Mouse (Mus musculus) olfactory bulb, adult 2 months (tissue): ENCODE data around the gene Gm8127. TPM values are rescaled to one million over a fixed set of nuclear protein-coding genes. Genes with fewer than 3 reads are reported as not detected.
"Not testable (repeated sequence)": the region's sequence is repeated elsewhere in the genome, so short reads cannot be mapped to it uniquely, and the experiment has no call there.

Experiments
- H3K27ac ChIP-seq: fragments of 200-500 bp; 2 replicates; pipeline ENCODE4 v1.5.1; 2012; ENCODE audit warnings: low read depth, low read length; ENCODE audit not compliant: insufficient read depth
- H3K4me1 ChIP-seq: fragments of 200-500 bp; 2 replicates; pipeline ENCODE4 v1.6.1; 2012; ENCODE audit warnings: low read length; ENCODE audit not compliant: control insufficient read depth, insufficient read depth
- H3K4me3 ChIP-seq: fragments of 200-500 bp; 2 replicates; pipeline ENCODE4 v1.5.1; 2012; ENCODE audit warnings: mild to moderate bottlenecking, low read depth, low read length, moderate library complexity; ENCODE audit not compliant: insufficient read depth
- WGBS: fragments of 180-500 bp; shearing (Covaris S2); methylation state at CpG from one replicate; pipeline ENCODE4 v1.1.7; 2018; 5-methylcytosine and 5-hydroxymethylcytosine counted together
- polyA plus RNA-seq: library from polyadenylated mRNA; stranded (reverse); fragments of >200 nt; gene quantifications from 2 replicates; pipeline ENCODE4 v1.2.4, GENCODE M21; 2012; ENCODE audit warnings: low replicate concordance; ENCODE audit not compliant: missing spikeins, insufficient read depth, insufficient read length

Gene Gm8127
- not detected in 2 replicates for polyA plus RNA-seq

GRCm38 (mm10) chr14:43293503-43293902 is at the start of gene Gm8127:
Gm8127 (minus strand) TSS chr14:43293832.
- 82% methylated on average over 3 of the region's 3 CpGs for WGBS
- not testable (repeated sequence) for H3K4me3 ChIP-seq, H3K27ac ChIP-seq, H3K4me1 ChIP-seq

- WGBS: 63% methylated on average over 1 of the region's 1 CpGs
- not testable (repeated sequence) for H3K27ac ChIP-seq, H3K4me3 ChIP-seq, H3K4me1 ChIP-seq
Observed at GRCm38 (mm10) chr14:43337646-43338045, 44.0 kb upstream of the Gm8127 start.

DNA sequence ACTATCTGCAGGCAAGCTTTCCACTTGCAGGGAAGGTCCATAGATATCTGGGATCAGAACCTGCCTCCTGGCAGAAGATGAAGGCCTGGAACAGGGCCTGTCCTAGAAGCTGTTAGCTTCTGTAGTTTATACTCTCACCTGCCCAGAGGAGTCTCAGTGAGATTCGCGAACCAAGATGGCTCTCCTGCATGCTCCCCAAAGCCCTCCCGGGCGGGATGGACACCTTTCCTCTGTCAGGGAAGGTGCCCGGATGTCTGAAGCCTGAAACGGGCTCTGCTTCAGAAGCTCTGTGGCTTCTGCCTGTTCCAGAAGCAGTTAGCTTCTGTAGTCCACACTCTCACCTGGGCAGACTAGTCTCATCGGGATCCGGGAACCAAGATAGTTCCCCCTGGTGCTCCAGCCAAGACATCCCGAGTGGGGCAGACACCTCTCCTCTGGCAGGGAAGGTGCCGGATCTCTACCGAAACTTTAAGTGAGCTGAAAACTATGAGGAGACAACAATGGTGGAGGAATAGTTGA is 37.8 kb upstream of the Gm8127 start:
- not testable (repeated sequence) for H3K4me3 ChIP-seq, H3K27ac ChIP-seq, H3K4me1 ChIP-seq
- 93% methylated on average over 11 of the region's 11 CpGs for WGBS

DNA sequence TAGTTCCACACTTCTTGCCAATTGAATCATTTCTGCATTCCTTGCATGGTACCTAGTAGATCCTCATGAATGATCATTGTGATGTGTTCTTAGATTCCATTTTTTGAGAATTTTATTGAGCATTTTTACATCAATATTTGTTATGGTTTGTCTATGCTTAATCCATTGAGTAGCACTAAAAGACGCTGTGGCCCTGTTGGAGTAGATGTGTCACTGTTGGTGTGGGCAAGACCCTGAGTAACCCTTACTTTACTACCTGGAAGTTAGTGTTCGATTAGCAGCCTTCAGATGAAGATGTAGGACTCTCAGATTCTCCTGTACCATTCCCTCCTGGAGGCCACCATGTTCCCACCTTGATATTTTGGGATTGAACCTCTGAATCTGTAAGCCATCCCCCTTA is 35.0 kb upstream of the Gm8127 start:
- not testable (repeated sequence) for H3K27ac ChIP-seq, H3K4me3 ChIP-seq, H3K4me1 ChIP-seq
- WGBS: 60% methylated on average over 2 of the region's 2 CpGs

GRCm38 (mm10) chr14:43319516-43319915 is 25.9 kb upstream of the Gm8127 start:
- not testable (repeated sequence) for H3K4me3 ChIP-seq, H3K27ac ChIP-seq, H3K4me1 ChIP-seq

- not testable (repeated sequence) for H3K4me1 ChIP-seq, H3K4me3 ChIP-seq, H3K27ac ChIP-seq
- WGBS: 90% methylated on average over 3 of the region's 3 CpGs
Observed at GRCm38 (mm10) chr14:43278681-43279080, 15.0 kb downstream of the Gm8127 start.

GRCm38 (mm10) chr14:43278146-43278545 is 15.5 kb downstream of the Gm8127 start:
- H3K4me1 ChIP-seq, H3K4me3 ChIP-seq, H3K27ac ChIP-seq: not testable (repeated sequence)
- WGBS: 71% methylated on average over 4 of the region's 4 CpGs

DNA sequence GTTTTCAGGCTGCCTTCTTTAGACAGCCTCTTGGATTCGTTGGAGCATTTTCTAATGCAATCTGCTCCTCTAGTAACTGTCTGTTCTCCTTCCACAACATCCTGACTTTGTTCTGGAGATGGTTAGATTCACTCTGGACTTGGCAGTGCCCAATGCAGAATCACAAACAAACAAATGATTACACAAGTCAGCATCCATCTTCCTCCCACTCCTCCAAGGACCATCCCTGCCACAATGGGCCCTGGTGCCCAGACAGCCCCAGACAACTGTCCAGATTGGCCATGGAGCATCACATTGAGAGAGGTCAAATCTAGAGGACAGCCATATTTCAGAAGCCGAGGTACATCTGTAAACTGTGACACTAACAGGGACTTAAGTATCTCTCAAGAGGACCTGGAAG is 16.2 kb downstream of the Gm8127 start:
- 67% methylated on average over 2 of the region's 2 CpGs for WGBS
- not testable (repeated sequence) for H3K27ac ChIP-seq, H3K4me3 ChIP-seq, H3K4me1 ChIP-seq

DNA sequence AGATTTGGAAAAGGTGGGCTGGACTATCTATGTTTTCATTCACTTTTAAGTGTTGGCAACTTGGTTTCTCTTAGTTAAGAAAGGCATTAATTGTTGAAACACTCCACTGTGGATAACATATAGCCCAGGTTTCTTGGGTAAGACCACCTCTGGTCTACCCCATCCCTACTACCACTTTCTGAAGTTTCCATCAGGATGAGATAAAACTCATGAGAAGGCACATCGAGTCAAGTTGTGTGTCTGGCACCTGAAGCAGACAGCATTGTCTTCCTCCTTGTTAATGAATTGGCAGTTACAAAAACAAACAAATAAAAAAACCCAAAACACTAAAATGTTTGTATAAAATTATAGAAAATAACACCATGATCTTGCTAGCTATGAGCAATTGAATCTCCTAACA is 17.9 kb downstream of the Gm8127 start:
- 86% methylated on average over 1 of the region's 1 CpGs for WGBS
- not testable (repeated sequence) for H3K4me3 ChIP-seq, H3K27ac ChIP-seq, H3K4me1 ChIP-seq

GRCm38 (mm10) chr14:43274986-43275511 is 18.6 kb downstream of the Gm8127 start, which contains the start of gene Gm9732:
Gm9732 (plus strand) TSS chr14:43275036.
- not testable (repeated sequence) for H3K27ac ChIP-seq, H3K4me3 ChIP-seq, H3K4me1 ChIP-seq
- WGBS: 84% methylated on average over 8 of the region's 8 CpGs

DNA sequence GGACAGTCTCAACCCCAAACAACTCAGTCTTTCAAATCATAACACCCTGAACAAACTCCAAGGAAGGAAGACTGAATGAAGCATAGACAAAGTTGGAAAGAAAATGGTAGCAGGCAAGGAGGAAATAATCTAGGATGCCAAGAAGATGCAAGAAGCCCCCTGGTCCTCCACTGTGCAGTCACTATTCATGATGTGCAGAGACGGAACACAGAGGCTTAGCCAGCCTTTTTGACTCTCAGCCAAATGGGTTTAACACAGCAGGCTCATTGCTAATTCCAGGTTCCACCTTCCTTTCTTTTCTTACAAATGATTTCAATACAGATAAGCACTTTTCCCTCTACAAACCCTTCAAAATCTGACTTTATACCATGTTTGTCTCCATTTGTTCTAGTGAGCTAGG is 20.5 kb downstream of the Gm8127 start:
- 27% methylated on average over 1 of the region's 1 CpGs for WGBS
- H3K4me3 ChIP-seq, H3K27ac ChIP-seq, H3K4me1 ChIP-seq: not testable (repeated sequence)

DNA sequence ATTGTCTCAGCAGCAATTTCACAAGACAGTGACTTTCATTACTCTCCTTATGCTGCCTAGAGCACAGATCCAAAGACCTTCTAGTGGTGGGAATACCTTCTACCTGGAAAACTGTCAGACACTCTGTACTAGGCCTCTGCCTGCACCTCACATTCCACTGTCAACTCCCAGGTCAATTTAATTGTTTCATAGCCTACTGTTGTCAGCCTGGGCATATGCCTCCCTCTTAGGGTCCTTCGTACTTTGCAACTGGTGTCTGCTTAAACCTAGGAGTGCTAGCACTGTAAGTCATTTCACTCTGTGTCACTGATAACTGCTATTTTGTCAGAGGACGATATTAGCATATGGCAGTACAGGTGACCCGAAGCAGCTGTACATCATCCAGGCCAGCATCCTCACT is 24.4 kb downstream of the Gm8127 start:
- not testable (repeated sequence) for H3K4me1 ChIP-seq, H3K27ac ChIP-seq, H3K4me3 ChIP-seq
- WGBS: 92% methylated on average over 3 of the region's 3 CpGs

DNA sequence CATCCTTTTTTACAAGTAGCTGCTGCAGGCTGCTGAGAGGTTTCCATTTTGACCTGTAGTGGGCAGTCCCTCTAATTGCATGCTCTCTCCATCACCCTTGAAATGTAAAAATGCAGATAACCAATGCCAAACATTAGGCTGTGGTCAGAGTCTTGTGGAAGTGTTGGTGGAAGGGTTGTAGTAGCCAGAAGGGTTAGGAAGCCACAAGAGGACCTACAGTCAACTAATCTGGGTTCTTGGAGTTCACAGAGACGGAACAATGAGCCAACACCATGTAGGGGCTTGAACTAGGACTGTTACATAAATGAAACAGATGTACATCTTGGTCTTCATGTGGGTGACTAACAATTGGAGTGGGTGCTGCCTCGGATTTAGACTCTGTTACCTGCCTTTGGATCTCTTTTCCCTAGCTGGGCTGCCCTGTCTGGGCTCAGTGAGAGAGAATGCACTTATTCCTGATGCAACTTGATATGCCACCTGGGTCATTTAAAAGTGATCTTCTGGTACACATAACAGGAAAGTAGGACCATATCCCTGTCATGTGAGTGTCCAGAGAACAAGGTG is 25.0 kb downstream of the Gm8127 start:
- not testable (repeated sequence) for H3K4me3 ChIP-seq, H3K27ac ChIP-seq, H3K4me1 ChIP-seq
- 45% methylated on average over 2 of the region's 2 CpGs for WGBS

DNA sequence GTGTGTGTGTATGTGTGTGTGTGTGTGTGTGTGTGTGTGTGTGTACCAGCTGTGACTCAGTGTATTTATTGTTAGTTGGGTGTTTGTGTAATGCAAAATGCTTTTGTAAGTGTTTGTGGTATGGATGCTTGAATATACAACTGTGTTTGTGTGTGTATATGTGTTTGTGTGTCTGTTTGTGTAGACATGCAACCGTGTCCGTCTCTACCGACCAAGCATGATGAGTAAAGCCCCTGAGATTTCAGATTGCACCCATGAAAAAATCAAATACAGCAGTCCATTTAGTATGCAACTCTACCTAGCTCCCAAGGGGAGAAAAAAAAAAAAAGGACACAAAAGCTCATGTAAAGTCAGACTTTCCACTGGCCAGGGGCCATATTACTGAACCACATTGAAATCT is 30.2 kb downstream of the Gm8127 start:
- not testable (repeated sequence) for H3K4me3 ChIP-seq, H3K4me1 ChIP-seq, H3K27ac ChIP-seq
- 92% methylated on average over 3 of the region's 3 CpGs for WGBS

DNA sequence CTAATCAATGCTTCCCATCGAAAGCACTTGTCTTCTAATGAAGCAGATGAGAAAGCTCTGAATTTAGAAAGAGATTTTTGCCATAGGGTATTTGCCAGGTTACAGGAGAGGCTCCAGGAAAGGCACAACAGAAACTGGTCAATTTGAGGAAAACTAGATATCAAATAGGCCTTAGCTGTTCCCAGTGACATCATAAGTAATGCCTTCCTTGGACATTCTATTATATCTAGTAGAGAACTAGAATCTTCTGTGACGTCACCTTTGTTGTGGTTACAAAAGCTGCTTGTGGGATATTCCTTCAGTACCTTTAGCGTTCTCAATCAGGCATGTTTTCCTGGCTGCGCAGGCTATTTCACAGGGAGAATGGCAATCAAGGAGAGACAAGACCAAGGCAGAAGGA is 35.3 kb downstream of the Gm8127 start, which contains the start of gene Gm8126:
Gene Gm8126 (plus strand): TSS at position 301 of the 400 bp plus-strand sequence.
- H3K4me1 ChIP-seq, H3K4me3 ChIP-seq, H3K27ac ChIP-seq: not testable (repeated sequence)
- WGBS: 86% methylated on average over 3 of the region's 4 CpGs
